Mouse (Mus musculus): Measurements from ENCODE around the gene L2hgdh.
A peak's percentile ranks its signal among the peaks of the same experiment; 100 is the strongest.

DNA sequence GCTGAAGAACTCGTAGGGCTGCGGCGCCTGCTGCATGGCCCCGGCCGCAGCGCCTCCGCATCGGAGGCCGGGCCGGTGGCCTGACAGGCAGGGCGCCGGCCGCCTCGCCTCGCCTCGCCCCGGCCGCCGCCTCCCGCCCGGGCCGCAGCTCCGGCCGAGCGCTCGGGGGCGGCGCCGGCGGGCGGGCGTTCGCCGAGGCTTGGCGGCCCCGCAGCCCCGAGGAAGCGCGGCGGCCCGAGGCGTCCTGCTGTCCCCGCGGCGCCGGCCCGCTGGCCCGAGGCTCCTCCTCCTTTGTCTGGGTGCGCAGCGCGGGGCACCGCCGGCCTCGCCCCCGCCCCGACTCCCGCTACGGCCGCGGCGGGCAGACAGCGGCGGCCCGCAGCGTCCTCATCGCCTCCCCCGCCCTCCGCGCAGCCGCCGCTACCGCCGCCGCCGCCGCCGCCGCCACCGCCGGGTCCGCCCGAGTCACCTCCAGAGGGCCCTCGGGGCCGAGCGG lies 43.1 kb downstream of the L2hgdh start, which contains the start of gene Sos2:
- TF ChIP-seq CTCF (IDR thresholded peaks at IDR 0.05; ENCODE audit: control insufficient read depth, insufficient read depth, low read length) (no peak), POLR2A (IDR thresholded peaks at IDR 0.05; ENCODE audit: borderline replicate concordance, control insufficient read depth, low read depth, low read length) (peak; percentile 33; the same call in 1 of the 2 replicates)

Measured in bone marrow, adult 2 months (tissue).